Mouse (Mus musculus) forebrain, embryonic 14.5 days (tissue): ENCODE measurements around the gene Nfx1. TPM values are rescaled to one million over a fixed set of nuclear protein-coding genes. Genes with fewer than 3 reads are reported as not detected.

ENCODE experiments used
- ATAC-seq: fragments of 200-750 bp; cut with Nextera tagmentation; 2 replicates; pipeline ENCODE4 v1.8.0; 2017; ENCODE audit warnings: mild to moderate bottlenecking, moderate library complexity
- DNase-seq: peaks from one replicate; pipeline ENCODE4 v3.0.0-alpha.2; 2015; ENCODE audit warnings: low spot score
- H3K27ac ChIP-seq: fragments of 300-500 bp; sonication (generic); 2 replicates; pipeline ENCODE4 v1.5.1; 2014; ENCODE audit warnings: low read depth, mild to moderate bottlenecking, control low read depth, low read length, moderate library complexity
- H3K27me3 ChIP-seq: fragments of 300-500 bp; sonication (generic); replicated peaks from 2 replicates; pipeline ENCODE4 v1.6.1; 2014; ENCODE audit warnings: low read length, control low read depth, mixed read lengths; ENCODE audit not compliant: control insufficient read depth, insufficient read depth
- H3K36me3 ChIP-seq: fragments of 300-500 bp; sonication (generic); 2 replicates; pipeline ENCODE4 v1.6.1; 2014; ENCODE audit warnings: low read length, control low read depth; ENCODE audit not compliant: control insufficient read depth, insufficient read depth
- H3K4me1 ChIP-seq: fragments of 300-500 bp; sonication (generic); 2 replicates; pipeline ENCODE4 v1.6.1; 2014; ENCODE audit warnings: antibody characterized with exemption, low read length, control low read depth; ENCODE audit not compliant: control insufficient read depth, insufficient read depth
- H3K4me2 ChIP-seq: fragments of 300-500 bp; sonication (generic); 2 replicates; pipeline ENCODE4 v1.6.1; 2014; ENCODE audit warnings: mild to moderate bottlenecking, control low read depth, low read length
- H3K4me3 ChIP-seq: fragments of 300-500 bp; sonication (generic); 2 replicates; pipeline ENCODE4 v1.5.1; 2014; ENCODE audit warnings: low read depth, low read length, control low read depth
- H3K9ac ChIP-seq: fragments of 300-500 bp; sonication (generic); 2 replicates; pipeline ENCODE4 v1.6.1; 2014; ENCODE audit warnings: mild to moderate bottlenecking, low read length, control low read depth, moderate library complexity
- H3K9me3 ChIP-seq: fragments of 300-500 bp; sonication (generic); replicated peaks from 2 replicates; pipeline ENCODE4 v1.6.1; 2016; ENCODE audit warnings: low read length, control low read depth, mixed read lengths; ENCODE audit not compliant: control insufficient read depth
- WGBS: fragments of 180-500 bp; shearing (Covaris S2); extraction: QIAGEN DNeasy Blood & Tissue Kit; methylation state at CpG from one replicate; pipeline ENCODE4 v1.1.7; 2014; 5-methylcytosine and 5-hydroxymethylcytosine counted together
- polyA plus RNA-seq: library from polyadenylated mRNA; unstranded; fragments of >200 nt; fragmentation: Nextera tagmentation; extraction: Ambion mirVana; gene quantifications from 2 replicates; pipeline ENCODE4 v1.2.1, GENCODE M21; 2014

Nfx1 gene
- polyA plus RNA-seq, 1 experiment from 2014 or later: 75.9 TPM

GRCm38 (mm10) chr4:41057361-41057760, 86.7 kb downstream of the Nfx1 start:
- Histone ChIP-seq H3K27ac (no peak overlapping the region), H3K9me3 (no peaks in the 10 kb centered on the region), H3K9ac (no peak overlapping the region), H3K4me2 (no peak overlapping the region), H3K4me3 (no peak overlapping the region), H3K36me3 (no peaks in the 10 kb centered on the region), H3K4me1 (no peaks in the 10 kb centered on the region), H3K27me3 (no peaks in the 10 kb centered on the region)
- WGBS: 60% methylated on average over 9 of the region's 9 CpGs
- ATAC-seq (no peak), DNase-seq (no peak)

DNA sequence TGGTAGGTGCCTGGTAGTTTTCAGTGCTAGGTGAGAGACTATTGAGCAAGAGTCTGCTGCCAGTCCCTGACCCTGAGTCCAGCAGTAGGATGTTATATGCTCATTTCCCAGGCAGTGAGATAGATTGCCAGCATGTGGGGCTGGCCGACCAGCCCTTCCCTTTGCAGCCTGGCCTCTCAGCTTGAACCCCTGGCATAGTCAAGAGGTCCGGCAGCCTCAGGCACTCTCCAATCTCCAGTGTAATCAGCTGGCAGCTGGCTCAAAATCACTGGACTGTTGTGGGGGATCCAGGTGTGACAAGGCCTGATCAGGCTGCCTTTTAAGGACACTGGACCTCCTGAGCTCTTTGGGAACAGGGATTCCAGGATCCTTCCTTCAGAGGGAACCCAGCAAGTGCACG, 92.6 kb downstream of the Nfx1 start:
- 58% methylated on average over 3 of the region's 3 CpGs for WGBS
- no peak overlapping the region for H3K27ac ChIP-seq

DNA sequence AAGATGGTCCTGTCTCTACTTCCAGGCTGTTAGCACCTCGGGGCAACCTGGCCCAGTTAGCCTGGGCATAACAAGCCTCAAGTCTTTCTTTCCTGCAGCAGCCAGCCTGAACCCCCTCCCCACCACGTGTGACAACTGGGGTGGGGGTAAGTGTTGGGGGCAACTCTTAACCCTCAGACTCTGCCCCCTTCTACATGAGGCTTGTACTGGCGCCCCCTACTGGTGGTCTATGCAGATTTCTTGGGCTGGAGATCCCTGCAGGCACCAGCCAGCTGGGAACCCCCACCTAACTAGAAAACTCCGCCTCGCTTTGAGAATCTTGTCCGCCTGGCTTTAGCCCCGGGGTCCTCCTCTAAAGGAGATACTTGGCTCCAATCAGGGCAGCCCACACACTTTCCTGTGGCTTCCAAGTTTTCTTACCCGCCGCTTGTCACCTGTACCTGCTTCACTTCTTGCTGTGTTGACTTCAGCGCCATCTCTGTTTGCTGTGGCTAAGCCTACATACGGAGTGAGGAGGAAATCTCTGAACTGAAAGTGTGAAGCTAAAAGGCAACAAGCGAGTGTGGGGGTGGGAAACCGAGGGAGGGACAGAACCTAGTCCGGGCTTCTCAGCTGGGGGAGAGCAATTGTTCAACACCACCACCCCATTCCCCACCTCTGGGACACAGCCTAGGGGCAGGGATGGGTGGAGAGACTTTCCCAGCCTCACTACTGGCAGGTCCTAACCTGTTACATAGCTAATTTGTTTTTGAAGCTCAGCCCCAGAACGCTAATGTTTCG, 93.4 kb downstream of the Nfx1 start:
- Histone ChIP-seq H3K4me1 (no peaks in the 10 kb centered on the region), H3K27ac (no peak overlapping the region), H3K9me3 (no peaks in the 10 kb centered on the region), H3K4me2 (no peak overlapping the region), H3K9ac (no peak overlapping the region), H3K36me3 (no peaks in the 10 kb centered on the region), H3K4me3 (no peak overlapping the region), H3K27me3 (no peaks in the 10 kb centered on the region)
- ATAC-seq (no peak), DNase-seq (peak; percentile 27)
- WGBS: 22% methylated on average over 16 of the region's 16 CpGs

More for the DNA sequence above, 92.6 kb downstream of the Nfx1 start:
- Histone ChIP-seq H3K9ac (no peak overlapping the region), H3K4me3 (no peak overlapping the region), H3K9me3 (no peaks in the 10 kb centered on the region), H3K4me1 (no peaks in the 10 kb centered on the region), H3K27me3 (no peaks in the 10 kb centered on the region), H3K36me3 (no peaks in the 10 kb centered on the region), H3K4me2 (no peak overlapping the region)
- DNase-seq (no peak), ATAC-seq (no peak)

- 90% methylated on average over 4 of the region's 4 CpGs for WGBS
These were observed 94.5 kb downstream of the Nfx1 start for GRCm38 (mm10) chr4:41065196-41065595.

DNA sequence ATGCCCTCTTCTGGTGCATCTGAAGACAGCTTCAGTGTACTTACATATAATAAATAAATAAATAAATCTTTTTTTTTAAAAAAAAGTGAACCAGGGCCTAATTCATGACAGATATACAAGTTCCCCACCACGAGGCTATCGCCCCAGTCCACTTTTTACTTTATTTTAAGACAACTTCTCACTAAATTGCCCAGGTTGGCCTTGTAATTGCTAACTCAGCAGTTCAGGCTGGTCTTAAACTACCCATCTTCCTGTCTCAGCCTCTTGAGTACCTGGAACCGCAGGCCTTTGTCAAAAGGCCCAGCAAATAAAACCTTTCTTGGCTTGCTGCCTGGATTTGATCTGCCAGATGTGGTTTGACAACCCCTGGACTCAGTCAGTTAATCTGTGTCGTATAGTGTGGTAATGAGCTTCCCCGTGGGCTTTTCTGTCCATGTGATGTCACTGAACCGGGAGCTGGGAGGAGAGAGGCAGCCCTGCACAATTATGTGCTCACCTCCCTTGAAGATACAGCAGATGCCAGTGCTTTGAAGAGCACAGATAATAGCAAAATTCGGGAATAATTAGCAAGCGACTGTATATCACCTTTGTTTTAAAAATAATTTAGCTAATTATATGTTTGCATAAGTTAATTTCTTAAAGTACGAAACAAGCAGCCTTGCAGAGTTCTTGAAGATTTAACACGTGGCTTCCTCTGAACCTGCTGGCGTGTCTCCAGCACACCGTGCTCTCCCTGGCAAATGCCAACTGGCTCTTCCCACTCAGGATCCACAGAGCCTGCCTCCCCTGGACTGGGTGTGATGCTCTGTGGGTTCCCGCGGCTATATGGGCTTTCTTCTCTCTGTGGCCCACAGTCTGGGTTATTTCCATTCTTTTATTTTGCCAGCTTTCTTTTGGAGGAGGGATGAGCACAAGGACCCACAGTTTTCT, 101.1 kb downstream of the Nfx1 start:
- Histone ChIP-seq H3K27ac (no peak overlapping the region), H3K9ac (no peak overlapping the region), H3K4me3 (no peak overlapping the region), H3K9me3 (no peaks in the 10 kb centered on the region), H3K27me3 (no peaks in the 10 kb centered on the region), H3K4me1 (no peaks in the 10 kb centered on the region), H3K36me3 (no peaks in the 10 kb centered on the region), H3K4me2 (no peak overlapping the region)
- ATAC-seq (no peak), DNase-seq (no peak)
- 55% methylated on average over 14 of the region's 14 CpGs for WGBS

More at GRCm38 (mm10) chr4:41065196-41065595, 94.5 kb downstream of the Nfx1 start:
- Histone ChIP-seq H3K27ac (no peak overlapping the region), H3K27me3 (no peaks in the 10 kb centered on the region), H3K36me3 (no peaks in the 10 kb centered on the region), H3K9me3 (no peaks in the 10 kb centered on the region), H3K9ac (no peak overlapping the region), H3K4me1 (no peaks in the 10 kb centered on the region), H3K4me3 (no peak overlapping the region), H3K4me2 (no peak overlapping the region)
- no peak for DNase-seq
- ATAC-seq: no peak

DNA sequence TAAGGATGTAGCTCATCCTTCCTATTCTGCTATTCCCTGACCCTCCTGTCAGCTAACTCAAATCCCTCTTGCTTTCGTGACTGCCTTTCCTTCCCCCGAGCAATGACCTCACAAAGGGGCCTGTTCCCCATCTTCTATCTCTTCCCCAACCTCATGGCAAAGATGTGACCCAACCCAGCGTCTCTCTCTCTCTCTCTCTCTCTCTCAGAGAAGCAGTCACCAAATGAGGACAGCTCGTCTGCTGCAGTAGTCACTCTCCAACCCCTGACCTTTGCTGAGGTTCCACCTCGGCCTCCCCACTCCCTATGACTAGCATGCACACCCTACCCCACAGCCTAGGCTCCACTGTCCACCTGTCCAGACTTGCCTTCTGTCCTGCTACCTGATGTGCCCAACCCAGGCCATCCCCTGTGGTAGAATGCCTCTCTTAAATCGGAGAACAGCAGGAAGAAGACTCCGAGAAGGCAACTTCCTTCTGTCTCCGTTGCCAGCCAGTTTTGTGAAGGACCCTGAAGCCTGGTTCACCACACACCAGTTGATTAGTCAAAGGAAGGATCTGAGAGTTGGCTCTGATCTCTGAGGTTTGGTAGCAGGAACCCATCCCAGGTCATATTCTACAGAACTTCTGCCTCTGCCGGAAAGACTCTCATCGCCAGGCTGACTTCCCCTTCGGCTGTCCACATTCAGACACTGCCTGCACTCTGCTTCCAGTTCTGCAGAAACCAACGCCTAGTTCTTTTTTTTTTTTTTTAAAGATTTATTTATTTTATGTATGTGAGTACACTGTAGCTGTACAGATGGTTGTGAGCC, 102.5 kb downstream of the Nfx1 start:
- H3K4me1 ChIP-seq: no peaks in the 10 kb centered on the region
- H3K4me2 ChIP-seq: no peak overlapping the region
- no peak overlapping the region for H3K27ac ChIP-seq
- DNase-seq (no peak), ATAC-seq (no peak)
- H3K9me3 ChIP-seq: no peaks in the 10 kb centered on the region
- WGBS: 85% methylated on average over 12 of the region's 12 CpGs
- H3K4me3 ChIP-seq: no peak overlapping the region
- no peak overlapping the region for H3K9ac ChIP-seq
- H3K36me3 ChIP-seq: no peaks in the 10 kb centered on the region
- H3K27me3 ChIP-seq: no peaks in the 10 kb centered on the region

DNA sequence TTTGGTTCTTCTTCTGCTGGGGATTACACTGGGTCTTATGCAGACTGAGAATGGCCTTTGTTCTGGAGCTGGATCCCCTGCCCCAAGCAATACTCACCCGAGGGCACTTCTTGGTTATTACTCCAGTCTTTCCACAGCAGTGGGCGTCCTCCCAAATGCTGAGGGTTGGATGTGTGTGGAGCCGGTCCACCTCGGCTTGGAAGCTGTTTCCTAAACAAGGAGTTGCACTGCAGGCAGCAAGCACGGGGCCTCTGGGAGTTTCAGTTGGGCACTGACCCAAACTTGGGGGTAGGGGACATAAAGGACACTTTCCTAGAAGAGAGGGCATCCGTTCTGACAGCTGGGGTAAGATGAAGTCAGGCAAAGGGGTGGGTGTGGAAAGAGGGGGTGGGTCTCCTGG, 103.8 kb downstream of the Nfx1 start:
- Histone ChIP-seq H3K9me3 (no peaks in the 10 kb centered on the region), H3K4me2 (no peak overlapping the region), H3K4me1 (no peaks in the 10 kb centered on the region), H3K27me3 (no peaks in the 10 kb centered on the region), H3K4me3 (no peak overlapping the region), H3K36me3 (no peaks in the 10 kb centered on the region), H3K9ac (no peak overlapping the region), H3K27ac (no peak overlapping the region)
- ATAC-seq (no peak), DNase-seq (no peak)
- WGBS: 67% methylated on average over 6 of the region's 6 CpGs
